Mouse (Mus musculus) stomach, embryonic 15.5 days (tissue): Measurements from ENCODE around the gene Wwox. TPM values are rescaled to one million over a fixed set of nuclear protein-coding genes. Genes with fewer than 3 reads are reported as not detected.
A peak's percentile ranks its signal among the peaks of the same experiment; 100 is the strongest.

Experiments
- ATAC-seq: fragments of 200-750 bp; cut with Nextera tagmentation; 2 replicates; pipeline ENCODE4 v1.8.0; 2017; ENCODE audit warnings: low read depth, moderate number of reproducible peaks, moderate TSS enrichment; ENCODE audit not compliant: insufficient read depth, low FRiP score
- H3K27ac ChIP-seq: fragments of 300-500 bp; sonication (generic); 2 replicates; pipeline ENCODE4 v1.5.1; 2015; ENCODE audit warnings: mild to moderate bottlenecking, inconsistent platforms
- H3K27me3 ChIP-seq: fragments of 300-500 bp; sonication (generic); replicated peaks from 2 replicates; pipeline ENCODE4 v1.6.1; 2015; ENCODE audit warnings: inconsistent platforms
- H3K36me3 ChIP-seq: fragments of 300-500 bp; sonication (generic); 2 replicates; pipeline ENCODE4 v1.6.1; 2015; ENCODE audit warnings: inconsistent platforms
- H3K4me1 ChIP-seq: fragments of 300-500 bp; sonication (generic); 2 replicates; pipeline ENCODE4 v1.6.1; 2015; ENCODE audit warnings: inconsistent platforms
- H3K4me2 ChIP-seq: fragments of 300-500 bp; sonication (generic); 2 replicates; pipeline ENCODE4 v1.6.1; 2015; ENCODE audit warnings: mild to moderate bottlenecking, inconsistent platforms
- H3K4me3 ChIP-seq: fragments of 300-500 bp; sonication (generic); replicated peaks from 2 replicates; pipeline ENCODE4 v1.5.1; 2015; ENCODE audit warnings: inconsistent platforms
- H3K9ac ChIP-seq: fragments of 300-500 bp; sonication (generic); 2 replicates; pipeline ENCODE4 v1.6.1; 2015; ENCODE audit warnings: inconsistent platforms
- H3K9me3 ChIP-seq: fragments of 300-500 bp; sonication (generic); 2 replicates; pipeline ENCODE4 v1.6.1; 2016; ENCODE audit warnings: inconsistent platforms
- whole genome bisulfite sequencing: fragments of 180-500 bp; shearing (Covaris S2); methylation state at CpG from one replicate; pipeline ENCODE4 v1.1.7; 2015; 5-methylcytosine and 5-hydroxymethylcytosine counted together
- polyA plus RNA-seq: library from polyadenylated mRNA; unstranded; fragments of >200 nt; fragmentation: Nextera tagmentation; extraction: Ambion mirVana; gene quantifications from 2 replicates; pipeline ENCODE4 v1.2.1, GENCODE M21; 2015

Wwox gene
- polyA plus RNA-seq, 1 experiment from 2014 or later: 12.2 TPM

- Histone ChIP-seq H3K4me2 (no peak overlapping the region), H3K9me3 (no peaks in the 10 kb centered on the region), H3K27ac (peak overlapping the region; percentile 66), H3K36me3 (no peaks in the 10 kb centered on the region), H3K4me3 (no peak overlapping the region), H3K4me1 (peaks cover 30% of the 10 kb centered on the region), H3K9ac (no peak overlapping the region), H3K27me3 (no peaks in the 10 kb centered on the region)
- WGBS: 28% methylated on average over 10 of the region's 10 CpGs
- no peak for ATAC-seq
Observed at GRCm38 (mm10) chr8:114681136-114681535, 241.7 kb downstream of the Wwox start.

GRCm38 (mm10) chr8:114682166-114682565, 242.7 kb downstream of the Wwox start:
- Histone ChIP-seq H3K4me3 (no peak overlapping the region), H3K9ac (no peak overlapping the region), H3K4me1 (peaks cover 30% of the 10 kb centered on the region), H3K4me2 (no peak overlapping the region), H3K27me3 (no peaks in the 10 kb centered on the region), H3K27ac (no peak overlapping the region), H3K9me3 (no peaks in the 10 kb centered on the region), H3K36me3 (no peaks in the 10 kb centered on the region)
- 45% methylated on average over 10 of the region's 10 CpGs for WGBS
- ATAC-seq: no peak

DNA sequence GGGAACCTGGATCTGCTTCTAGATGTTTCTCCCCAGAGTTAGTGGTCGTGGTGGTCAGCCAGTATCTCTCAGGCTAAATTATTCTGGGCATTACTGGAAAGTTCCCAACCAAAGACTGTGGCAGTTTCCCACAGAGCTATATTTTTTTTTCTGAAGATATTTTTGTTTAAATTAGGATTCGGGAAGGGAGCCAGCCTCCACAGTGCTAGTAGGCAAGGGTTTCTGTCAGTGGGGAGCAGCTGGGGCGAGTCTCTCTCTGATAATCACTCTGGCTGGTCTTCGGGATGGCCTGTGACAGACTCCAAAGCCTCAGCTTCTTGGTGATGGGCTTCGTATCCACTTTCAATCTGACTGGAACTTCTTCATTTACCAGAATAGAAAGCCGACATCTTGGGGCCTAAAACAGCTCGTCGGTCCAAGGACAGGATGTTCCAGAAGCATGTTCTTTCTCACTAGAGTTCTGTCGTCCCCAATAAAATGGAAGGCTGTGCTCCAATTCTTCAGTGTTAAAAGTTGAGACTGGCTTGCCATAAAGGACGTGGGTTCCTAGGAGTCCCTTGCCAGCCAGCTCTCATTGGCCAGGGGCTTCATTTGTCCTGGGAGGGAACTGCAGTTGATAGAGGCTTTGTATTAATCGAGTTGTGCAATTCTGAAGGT, 244.7 kb downstream of the Wwox start:
- Histone ChIP-seq H3K27me3 (no peaks in the 10 kb centered on the region), H3K4me2 (no peak overlapping the region), H3K4me3 (no peak overlapping the region), H3K9me3 (no peaks in the 10 kb centered on the region), H3K4me1 (peaks cover 30% of the 10 kb centered on the region), H3K9ac (no peak overlapping the region), H3K36me3 (no peaks in the 10 kb centered on the region), H3K27ac (peak overlapping the region; percentile 76)
- WGBS: 47% methylated on average over 11 of the region's 11 CpGs
- ATAC-seq: no peak

DNA sequence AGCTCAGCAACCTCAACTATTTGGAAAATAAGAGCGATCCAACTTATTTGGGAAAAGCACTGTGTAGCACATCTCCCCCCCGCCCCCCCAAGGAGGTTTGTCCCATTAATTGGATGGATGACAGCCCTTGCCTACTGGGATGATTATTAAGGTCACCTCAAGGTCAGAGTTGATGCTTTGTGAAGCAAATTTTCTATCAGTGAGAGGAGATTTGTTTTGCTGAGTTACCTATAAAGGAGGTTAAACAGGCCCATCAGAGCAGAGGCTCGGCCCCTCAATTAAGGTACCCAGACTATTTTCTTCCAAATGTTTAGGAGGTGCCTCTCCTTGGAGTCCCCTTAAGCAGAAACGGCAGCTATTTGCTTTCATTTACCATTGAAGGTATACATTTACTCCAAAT, 247.0 kb downstream of the Wwox start:
- Histone ChIP-seq H3K9ac (no peak overlapping the region), H3K36me3 (no peaks in the 10 kb centered on the region), H3K4me1 (peaks cover 14% of the 10 kb centered on the region; the same call in 1 of the 2 replicates), H3K9me3 (no peaks in the 10 kb centered on the region), H3K27me3 (no peaks in the 10 kb centered on the region), H3K4me3 (no peak overlapping the region), H3K4me2 (no peak overlapping the region), H3K27ac (no peak overlapping the region)
- WGBS: 82% methylated on average over 4 of the region's 4 CpGs
- no peak for ATAC-seq

DNA sequence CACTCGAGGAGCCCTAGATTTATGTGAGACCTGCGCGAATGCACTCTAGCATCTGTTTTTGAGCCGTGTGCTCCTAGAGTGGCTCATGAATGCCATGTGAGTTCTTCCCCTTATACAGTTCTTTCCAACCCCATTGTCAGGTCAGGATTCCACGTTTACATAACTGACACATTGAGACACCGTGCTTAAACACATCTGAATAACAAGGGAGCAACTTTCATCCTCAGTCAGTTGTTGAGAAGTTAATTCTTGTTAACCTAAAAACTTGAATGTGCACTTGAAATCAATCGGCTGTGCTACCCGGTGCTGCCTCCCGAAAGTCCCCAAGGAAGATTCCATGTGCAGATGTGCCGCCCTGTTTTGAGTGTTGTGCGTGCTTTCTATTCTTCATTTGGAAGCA, 249.3 kb downstream of the Wwox start:
- Histone ChIP-seq H3K4me1 (0 out of 2 replicates have a peak, but pooled peaks cover 2% of the 10 kb centered on the region), H3K9ac (no peak overlapping the region), H3K27ac (no peak overlapping the region), H3K9me3 (no peaks in the 10 kb centered on the region), H3K27me3 (no peaks in the 10 kb centered on the region), H3K4me2 (no peak overlapping the region), H3K36me3 (no peaks in the 10 kb centered on the region), H3K4me3 (no peak overlapping the region)
- no peak for ATAC-seq
- 79% methylated on average over 11 of the region's 11 CpGs for WGBS

DNA sequence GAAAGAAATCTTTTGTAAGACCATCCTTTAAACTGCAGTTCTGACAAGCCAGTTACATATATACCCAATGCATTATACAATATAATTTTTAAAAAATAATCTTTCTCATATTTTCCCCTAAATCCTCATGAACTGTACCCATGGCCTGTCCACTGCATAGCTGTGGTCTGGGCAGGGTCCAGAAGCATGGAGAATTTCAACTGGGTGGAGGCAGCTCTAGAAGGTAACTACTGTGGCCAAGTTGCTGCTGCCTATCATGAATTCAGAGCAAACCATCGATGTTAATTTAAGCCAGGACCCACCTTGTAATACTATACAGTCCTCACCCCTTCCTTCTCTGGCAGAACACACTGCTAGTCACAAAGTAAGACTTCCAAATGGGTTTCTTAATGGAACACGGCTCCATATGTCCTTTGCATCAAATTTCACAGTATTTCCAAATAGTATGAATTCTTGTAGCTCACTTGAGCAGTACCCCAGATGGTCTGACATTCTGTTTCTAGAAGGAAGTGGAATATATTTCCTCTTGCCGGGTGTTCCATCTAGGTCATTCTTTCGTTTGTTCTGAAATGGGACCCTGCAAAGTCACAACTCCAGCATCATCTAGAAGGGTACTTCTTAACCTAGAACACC, 255.2 kb downstream of the Wwox start:
- Histone ChIP-seq H3K27ac (no peak overlapping the region), H3K9me3 (no peaks in the 10 kb centered on the region), H3K4me1 (no peaks in the 10 kb centered on the region), H3K9ac (no peak overlapping the region), H3K36me3 (no peaks in the 10 kb centered on the region), H3K27me3 (no peaks in the 10 kb centered on the region), H3K4me3 (no peak overlapping the region), H3K4me2 (no peak overlapping the region)
- ATAC-seq: no peak
- 78% methylated on average over 4 of the region's 4 CpGs for WGBS

- Histone ChIP-seq H3K27me3 (no peaks in the 10 kb centered on the region), H3K4me3 (no peak overlapping the region), H3K9me3 (no peaks in the 10 kb centered on the region), H3K4me1 (peaks cover 11% of the 10 kb centered on the region; the same call in 1 of the 2 replicates), H3K9ac (no peak overlapping the region), H3K36me3 (no peaks in the 10 kb centered on the region), H3K4me2 (no peak overlapping the region), H3K27ac (peak overlapping the region; percentile 31; the same call in 1 of the 2 replicates)
- no peak; the same call in 1 of the 2 replicates for ATAC-seq
- WGBS: 43% methylated on average over 5 of the region's 5 CpGs
Observed at GRCm38 (mm10) chr8:114703517-114703916, 264.1 kb downstream of the Wwox start.

DNA sequence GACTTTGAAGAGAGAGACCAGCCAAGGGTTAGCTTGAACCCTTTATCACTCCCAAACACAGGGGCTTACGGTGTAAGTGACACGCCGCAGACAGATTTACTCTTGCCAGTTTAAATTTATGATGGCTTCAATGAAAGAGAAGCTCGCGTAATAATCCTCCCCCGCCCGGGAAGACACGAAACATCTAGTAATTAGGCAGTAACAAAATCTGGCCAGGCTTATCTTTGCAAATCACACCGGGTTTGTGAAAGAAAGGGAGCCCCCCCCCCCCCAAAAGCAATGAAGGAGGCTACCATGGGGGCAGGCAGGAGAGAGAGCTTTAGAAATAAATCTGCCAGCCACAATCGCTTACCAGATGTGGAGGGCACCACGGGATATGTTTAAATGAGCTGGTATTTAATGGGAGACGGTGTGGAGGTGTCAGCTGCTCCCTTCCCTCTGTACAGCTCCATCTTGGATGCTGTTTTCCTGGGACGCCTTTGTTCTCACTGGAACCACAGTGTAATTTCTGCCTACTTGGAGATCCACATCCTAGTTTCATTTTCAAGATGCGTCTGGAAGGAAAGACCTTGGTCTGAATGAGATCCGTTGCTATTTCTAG, 268.2 kb downstream of the Wwox start:
- Histone ChIP-seq H3K27me3 (no peaks in the 10 kb centered on the region), H3K9me3 (no peaks in the 10 kb centered on the region), H3K4me2 (peak overlapping the region; percentile 21), H3K27ac (peak overlapping the region; percentile 51; the same call in 1 of the 2 replicates), H3K9ac (no peak overlapping the region), H3K36me3 (no peaks in the 10 kb centered on the region), H3K4me1 (peaks cover 11% of the 10 kb centered on the region; the same call in 1 of the 2 replicates), H3K4me3 (no peak overlapping the region)
- no peak for ATAC-seq
- 38% methylated on average over 15 of the region's 15 CpGs for WGBS

DNA sequence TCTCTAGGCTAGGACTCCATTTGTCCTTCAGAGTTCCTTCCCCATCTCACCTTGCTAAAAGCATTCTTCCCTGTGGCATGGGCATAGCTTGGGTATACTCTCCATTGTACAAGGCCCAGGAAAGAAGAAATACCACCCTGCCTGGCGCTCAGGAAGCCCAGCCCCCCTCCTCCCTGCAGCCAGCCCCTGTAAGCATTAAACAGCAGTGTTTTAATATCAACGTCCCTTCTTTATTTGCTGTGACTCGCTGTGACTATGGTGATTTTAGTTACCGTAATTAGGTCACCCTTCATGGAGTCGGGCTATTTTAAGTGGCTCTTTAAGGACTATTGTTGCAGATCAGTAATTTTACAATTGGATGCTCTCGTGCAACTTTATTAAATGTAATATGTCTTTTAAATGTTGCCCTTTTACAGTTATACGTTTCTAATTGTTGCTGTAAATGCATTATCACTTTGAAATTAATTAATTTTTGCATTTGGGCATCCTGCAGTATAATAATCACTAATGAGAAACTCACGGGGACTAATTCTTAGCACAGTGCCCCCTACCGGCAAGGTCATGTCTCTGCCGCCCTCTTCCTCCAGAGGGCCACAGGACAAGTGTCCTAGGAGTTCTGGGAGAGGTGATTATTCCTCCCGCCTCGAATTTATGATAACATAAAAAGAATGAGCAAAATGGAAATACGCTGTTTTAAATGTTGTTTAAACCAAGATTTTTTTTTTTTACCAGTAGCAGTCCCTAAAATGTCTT, 276.0 kb downstream of the Wwox start:
- H3K36me3 ChIP-seq: no peaks in the 10 kb centered on the region
- no peaks in the 10 kb centered on the region for H3K9me3 ChIP-seq
- 72% methylated on average over 13 of the region's 13 CpGs for WGBS
- H3K4me3 ChIP-seq: no peak overlapping the region
- no peaks in the 10 kb centered on the region for H3K27me3 ChIP-seq
- ATAC-seq: no peak
- H3K4me2 ChIP-seq: no peak overlapping the region
- no peaks in the 10 kb centered on the region for H3K4me1 ChIP-seq
- no peak overlapping the region for H3K27ac ChIP-seq
- no peak overlapping the region for H3K9ac ChIP-seq

DNA sequence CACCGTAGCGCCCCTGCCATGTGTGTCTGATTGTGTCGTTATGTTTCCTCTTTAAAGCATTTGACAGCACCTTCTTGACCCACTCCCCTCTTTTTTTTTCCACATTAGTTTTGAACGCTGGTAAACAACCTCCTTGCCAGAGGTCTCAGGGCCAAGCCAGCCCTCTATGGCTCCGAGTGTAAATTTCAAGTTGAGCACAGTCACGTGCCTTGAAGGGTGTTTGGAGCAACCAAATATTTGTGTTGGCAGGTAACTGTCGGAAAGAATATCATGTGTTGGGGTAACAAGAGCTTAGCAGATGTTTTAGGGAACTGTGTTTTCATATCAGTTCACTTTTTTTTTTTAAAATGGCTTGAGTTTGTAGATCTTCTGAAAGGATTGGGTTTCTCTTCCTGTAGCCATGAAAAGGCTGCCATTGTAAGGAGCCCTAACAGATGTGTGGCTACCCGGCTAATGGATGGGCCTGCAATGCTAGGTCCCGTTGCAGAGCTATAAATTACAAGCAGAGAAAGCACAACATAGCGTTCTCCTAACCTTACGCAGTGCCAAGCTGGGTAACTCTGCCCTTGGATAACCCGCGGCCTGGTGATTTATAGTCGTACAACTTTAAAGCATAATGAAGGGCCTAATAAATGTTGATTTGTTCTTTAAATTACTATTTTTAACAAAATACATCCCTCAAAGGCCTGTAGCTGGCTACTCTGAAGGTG, 277.2 kb downstream of the Wwox start:
- no peak for ATAC-seq
- no peak overlapping the region for H3K4me3 ChIP-seq
- no peaks in the 10 kb centered on the region for H3K27me3 ChIP-seq
- H3K9ac ChIP-seq: no peak overlapping the region
- no peak overlapping the region for H3K4me2 ChIP-seq
- WGBS: 56% methylated on average over 14 of the region's 14 CpGs
- H3K9me3 ChIP-seq: no peaks in the 10 kb centered on the region
- H3K4me1 ChIP-seq: no peaks in the 10 kb centered on the region
- H3K36me3 ChIP-seq: no peaks in the 10 kb centered on the region
- H3K27ac ChIP-seq: no peak overlapping the region

- 81% methylated on average over 4 of the region's 4 CpGs for WGBS
- Histone ChIP-seq H3K4me1 (no peaks in the 10 kb centered on the region), H3K36me3 (no peaks in the 10 kb centered on the region), H3K4me2 (no peak overlapping the region), H3K9ac (no peak overlapping the region), H3K27ac (no peak overlapping the region), H3K27me3 (no peaks in the 10 kb centered on the region), H3K4me3 (no peak overlapping the region), H3K9me3 (no peaks in the 10 kb centered on the region)
- ATAC-seq: no peak
Observed at GRCm38 (mm10) chr8:114718821-114719220, 279.4 kb downstream of the Wwox start.
